Mouse (Mus musculus): ENCODE measurements around the gene Psmc2.

Psmc2 gene

DNA sequence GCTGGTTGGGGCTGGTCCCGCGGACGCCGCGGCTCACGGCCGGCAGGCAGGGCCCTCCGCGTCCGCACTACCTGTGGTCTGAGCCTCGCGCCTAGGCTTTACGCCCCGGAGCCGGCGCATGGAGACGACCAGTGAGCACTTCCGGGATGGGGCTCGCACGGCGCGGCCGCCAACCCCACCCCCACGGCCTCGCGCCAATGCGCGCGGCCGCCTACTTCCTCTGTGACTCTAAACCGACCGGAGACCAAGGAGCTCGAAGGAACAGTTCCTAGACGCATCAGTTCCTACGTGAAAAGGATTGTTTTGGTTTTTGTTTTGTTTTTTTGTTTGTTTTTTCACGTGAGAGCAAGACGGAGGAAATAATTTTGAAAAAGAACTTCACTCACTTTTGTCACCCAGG lies at the start of gene Psmc2, which contains the start of gene Dnajc2:
Gene Psmc2, plus strand, starts transcription at position 231 of the 400 bp plus-strand sequence.
Gene Dnajc2, minus strand, starts transcription at position 199 of the 400 bp plus-strand sequence.
- in situ Hi-C loops (cut with MboI, MseI) = loop anchor here (25.0 kb wide), 1 partner anchor 752 kb away; no protein-coding TSS in a partner anchor

- in situ Hi-C loops (cut with MboI, MseI) = no loop called here
Measured at GRCm38 (mm10) chr5:21735584-21735983, 49.5 kb upstream of the Psmc2 start.

- in situ Hi-C loops (cut with MboI, MseI) = no loop called here
Measured at GRCm38 (mm10) chr5:21736046-21736445, 49.0 kb upstream of the Psmc2 start.

GRCm38 (mm10) chr5:21736956-21737585 lies 48.0 kb upstream of the Psmc2 start, which contains the start of gene Pmpcb:
Gene Pmpcb, plus strand, starts transcription at chr5:21737141.
- in situ Hi-C loops (cut with MboI, MseI) = no loop called here

- in situ Hi-C loops (cut with MboI, MseI) = no loop called here
Measured at GRCm38 (mm10) chr5:21737620-21738019, 47.5 kb upstream of the Psmc2 start.

- in situ Hi-C loops (cut with MboI, MseI) = no loop called here
Measured at GRCm38 (mm10) chr5:21739120-21739519, 46.0 kb upstream of the Psmc2 start.

DNA sequence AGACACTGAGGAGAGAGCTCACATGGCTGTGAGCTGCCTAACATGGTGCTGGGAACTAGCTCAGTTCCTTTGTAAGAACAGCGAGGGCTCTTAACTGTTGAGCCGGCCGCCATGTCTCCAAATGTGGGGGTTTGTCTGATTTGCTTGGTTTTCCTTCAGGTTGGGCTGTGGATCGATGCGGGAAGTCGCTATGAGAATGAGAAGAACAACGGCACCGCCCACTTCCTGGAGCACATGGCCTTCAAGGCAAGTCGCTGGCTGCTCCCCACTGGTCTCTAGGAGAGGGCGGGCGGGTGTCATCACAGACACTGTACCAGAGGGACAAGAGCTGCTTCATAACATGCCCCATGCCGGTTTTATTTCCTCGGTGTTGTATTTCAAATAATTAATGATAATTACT lies 45.2 kb upstream of the Psmc2 start:
- in situ Hi-C loops (cut with MboI, MseI) = no loop called here

DNA sequence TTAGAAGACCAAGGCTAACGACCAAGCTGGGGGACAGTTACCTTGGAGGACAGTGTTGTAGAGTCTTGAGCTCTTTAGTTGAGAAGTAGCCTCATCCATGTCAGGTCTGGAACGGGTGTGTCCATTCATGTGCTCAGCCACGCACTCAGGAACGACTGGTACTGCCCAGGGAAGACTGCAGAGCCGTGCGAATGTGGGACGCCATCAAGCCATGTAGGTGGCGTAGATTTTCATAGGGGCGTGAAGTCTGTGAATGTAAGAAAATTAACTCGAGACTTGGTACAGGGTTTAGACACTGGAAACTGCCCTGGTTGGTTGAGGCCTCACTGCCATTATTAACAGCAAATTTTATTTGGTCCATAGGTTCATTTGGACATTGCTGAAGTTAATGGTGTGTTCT lies 41.5 kb upstream of the Psmc2 start:
- in situ Hi-C loops (cut with MboI, MseI) = no loop called here

GRCm38 (mm10) chr5:21744651-21745050 lies 40.4 kb upstream of the Psmc2 start:
- in situ Hi-C loops (cut with MboI, MseI) = no loop called here

GRCm38 (mm10) chr5:21745966-21746365 lies 39.1 kb upstream of the Psmc2 start:
- in situ Hi-C loops (cut with MboI, MseI) = no loop called here

GRCm38 (mm10) chr5:21768506-21768905 lies 16.6 kb upstream of the Psmc2 start:
- in situ Hi-C loops (cut with MboI, MseI) = loop anchor here (25.0 kb wide), 1 partner anchor 1719 kb away; no protein-coding TSS in a partner anchor

GRCm38 (mm10) chr5:21769841-21770240 lies 15.2 kb upstream of the Psmc2 start:
- in situ Hi-C loops (cut with MboI, MseI) = loop anchor here (25.0 kb wide), 1 partner anchor 1717 kb away; no protein-coding TSS in a partner anchor

DNA sequence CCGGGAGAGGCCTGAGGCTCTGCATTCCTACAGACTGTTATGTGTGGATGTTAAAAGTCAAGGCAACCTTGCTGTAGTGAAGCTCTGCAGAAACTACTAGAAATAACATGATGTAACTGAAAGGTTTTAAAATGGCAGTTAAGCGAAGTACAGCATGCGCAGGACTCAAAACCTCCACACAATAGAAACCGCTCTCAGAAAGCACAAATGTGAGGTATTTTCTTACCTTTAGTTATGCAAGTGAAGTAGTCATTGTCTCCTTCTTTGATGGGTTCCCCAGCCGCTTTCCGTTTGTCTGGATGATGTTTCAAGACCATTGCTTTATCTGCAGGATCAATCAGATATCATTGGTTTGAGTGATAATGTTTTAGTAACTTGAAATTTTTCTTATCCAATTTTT lies 8.6 kb upstream of the Psmc2 start:
- in situ Hi-C loops (cut with MboI, MseI) = loop anchor here (25.0 kb wide), 1 partner anchor 761 kb away; no protein-coding TSS in a partner anchor

DNA sequence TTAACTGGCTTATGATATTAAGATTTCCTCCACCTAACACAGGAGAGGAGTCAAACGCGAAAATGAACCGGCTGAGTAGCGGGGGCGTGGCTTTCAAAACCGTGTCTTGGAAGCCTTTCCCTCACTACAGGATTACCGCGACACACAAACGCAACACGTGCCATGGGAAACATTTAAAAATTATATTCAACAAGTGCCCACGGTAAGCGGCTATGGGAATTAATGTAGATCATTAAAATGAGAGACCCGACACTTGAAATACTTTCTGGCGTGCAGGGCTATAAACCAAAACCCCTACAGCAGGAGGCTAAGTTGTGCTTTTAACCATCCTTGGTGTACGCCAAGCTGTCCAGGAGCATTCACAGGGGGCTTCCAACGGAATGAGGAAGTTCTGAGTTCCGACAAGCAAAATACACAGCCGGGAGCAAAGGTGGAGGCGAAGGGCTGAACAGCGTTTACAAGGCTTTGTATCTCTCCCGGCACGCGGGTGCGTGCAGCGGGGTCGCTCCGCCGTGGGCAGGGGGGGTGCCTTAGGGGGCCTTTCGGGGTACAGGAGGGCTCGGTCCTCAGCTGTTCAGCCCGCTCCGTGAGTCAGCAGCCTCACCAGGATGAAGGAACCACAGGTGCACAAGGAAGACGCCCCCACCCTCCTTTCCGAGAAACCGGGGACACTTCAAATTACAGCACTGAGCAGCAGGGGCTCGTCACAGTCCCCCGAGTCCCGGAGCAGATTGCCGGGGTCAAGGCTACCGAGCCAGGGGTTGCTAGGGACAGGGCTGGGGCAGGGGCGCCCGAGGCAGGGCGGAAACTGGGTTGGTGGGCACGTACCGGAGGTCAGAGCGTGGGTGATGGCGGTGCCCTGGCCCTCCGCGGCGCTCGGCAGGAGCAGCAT lies 676 bp upstream of the Psmc2 start:
- in situ Hi-C loops (cut with MboI, MseI) = loop anchor here (25.0 kb wide), 1 partner anchor 753 kb away; no protein-coding TSS in a partner anchor

GRCm38 (mm10) chr5:21785776-21786175 lies 693 bp downstream of the Psmc2 start:
- in situ Hi-C loops (cut with MboI, MseI) = loop anchor here (25.0 kb wide), 1 partner anchor 752 kb away; no protein-coding TSS in a partner anchor

DNA sequence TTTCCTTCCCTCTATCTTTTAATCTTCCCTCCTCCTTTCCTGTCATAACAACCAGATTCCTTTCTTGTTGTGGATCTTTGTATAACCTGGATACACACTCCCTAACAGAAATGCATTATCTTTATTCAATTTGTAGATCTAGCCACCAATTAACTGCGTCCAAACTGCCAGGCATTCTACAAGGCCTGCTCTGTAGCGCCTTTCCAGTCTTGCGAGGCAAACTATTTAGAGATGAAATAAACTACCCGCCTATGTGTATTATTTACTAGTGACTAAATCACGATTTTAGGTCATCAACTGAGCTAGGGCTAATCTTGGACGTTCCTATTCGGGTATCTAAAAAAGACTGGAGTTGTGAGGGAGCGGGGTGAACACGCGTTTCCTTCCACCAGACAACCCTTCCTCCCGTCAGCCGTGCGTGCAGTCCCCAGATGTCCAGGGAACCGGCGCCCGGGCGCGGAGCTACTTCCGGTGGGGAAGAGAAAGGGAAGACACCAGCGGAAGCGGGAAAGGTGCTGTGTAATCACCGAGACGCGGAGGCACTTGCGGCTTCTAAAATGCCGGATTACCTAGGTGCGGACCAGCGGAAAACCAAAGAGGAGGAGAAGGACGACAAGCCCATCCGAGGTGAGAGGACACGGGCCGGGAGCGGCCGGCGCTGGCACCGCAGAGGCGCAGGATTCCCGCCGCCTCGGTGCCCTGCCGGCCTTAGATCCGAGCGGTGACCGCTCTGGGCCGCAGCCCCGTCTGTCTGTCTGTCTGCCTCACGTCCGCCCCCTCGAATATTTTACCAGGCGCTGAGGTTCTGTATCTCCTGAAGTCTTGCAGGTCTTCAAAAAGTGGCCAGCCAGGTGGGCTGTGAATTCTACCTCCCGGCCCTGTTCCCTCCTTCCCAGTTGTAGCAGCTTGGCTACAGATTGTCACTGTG lies 1.4 kb downstream of the Psmc2 start:
- in situ Hi-C loops (cut with MboI, MseI) = loop anchor here (25.0 kb wide), 1 partner anchor 751 kb away; no protein-coding TSS in a partner anchor

- in situ Hi-C loops (cut with MboI, MseI) = loop anchor here (25.0 kb wide), 1 partner anchor 750 kb away; no protein-coding TSS in a partner anchor
Measured at GRCm38 (mm10) chr5:21787186-21788105, 2.4 kb downstream of the Psmc2 start.

DNA sequence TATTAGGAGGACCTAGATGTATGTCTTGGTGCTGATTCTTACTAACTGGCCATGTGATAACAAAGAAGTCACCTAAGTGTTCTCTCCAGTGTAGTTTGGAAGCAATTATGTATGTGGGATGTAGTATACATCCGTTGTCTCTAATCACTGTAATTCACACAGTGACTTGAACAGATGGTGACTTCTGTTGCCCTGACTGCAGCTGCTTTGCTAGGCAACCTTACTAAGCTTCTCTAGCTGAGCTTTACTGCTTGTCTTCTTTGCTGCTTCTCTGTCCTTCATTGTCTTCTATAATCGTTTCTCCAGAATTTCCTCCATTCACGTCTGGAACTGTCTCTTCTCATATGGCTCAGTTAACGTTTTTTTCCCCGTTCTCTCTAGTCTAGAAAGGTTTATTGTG lies 4.0 kb downstream of the Psmc2 start:
- in situ Hi-C loops (cut with MboI, MseI) = loop anchor here (25.0 kb wide), 1 partner anchor 748 kb away; no protein-coding TSS in a partner anchor

DNA sequence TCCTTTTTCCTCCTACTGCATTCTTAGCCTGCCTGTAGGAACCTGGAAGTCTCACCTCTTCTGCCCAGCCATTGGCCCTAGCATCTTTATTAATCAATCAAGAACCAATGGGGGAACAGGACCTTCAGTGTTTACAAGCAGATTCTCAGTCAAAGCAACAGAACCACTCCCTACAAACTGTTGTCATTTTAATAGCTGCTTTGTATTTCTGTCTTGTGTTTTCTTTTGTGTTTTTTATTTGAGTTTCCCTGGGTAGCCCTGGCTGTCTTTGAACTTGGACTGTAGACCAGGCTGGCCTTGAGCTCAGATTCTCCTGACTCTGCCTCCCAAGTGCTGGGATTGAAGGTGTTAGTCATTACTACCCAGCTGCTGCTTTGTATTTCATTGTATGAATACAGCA lies 7.1 kb downstream of the Psmc2 start:
- in situ Hi-C loops (cut with MboI, MseI) = loop anchor here (25.0 kb wide), 1 partner anchor 745 kb away; no protein-coding TSS in a partner anchor

GRCm38 (mm10) chr5:21802907-21803306 lies 17.8 kb downstream of the Psmc2 start:
- in situ Hi-C loops (cut with MboI, MseI) = no loop called here
